Mouse (Mus musculus): ENCODE data around the gene Samd1. TPM values are rescaled to one million over a fixed set of nuclear protein-coding genes. Genes with fewer than 3 reads are reported as not detected.
A peak's percentile ranks its signal among the peaks of the same experiment; 100 is the strongest.

The Samd1 gene
- total RNA-seq (2014; fragmentation: Nextera tagmentation) (103 and 123 TPM in 2 replicates), total RNA-seq (2017) (57.4 and 79.8 TPM in 2 replicates)

GRCm38 (mm10) chr8:83997511-83998141 is at the start of gene Samd1:
Gene Samd1, plus strand, starts transcription at chr8:83997672.
- no peak for ATAC-seq (replicated peaks; ENCODE audit: low FRiP score, low TSS enrichment, poor library complexity, severe bottlenecking)

GRCm38 (mm10) chr8:83954749-83955105 is 42.7 kb upstream of the Samd1 start:
- no peak for ATAC-seq (replicated peaks; ENCODE audit: low FRiP score, low TSS enrichment, poor library complexity, severe bottlenecking)

DNA sequence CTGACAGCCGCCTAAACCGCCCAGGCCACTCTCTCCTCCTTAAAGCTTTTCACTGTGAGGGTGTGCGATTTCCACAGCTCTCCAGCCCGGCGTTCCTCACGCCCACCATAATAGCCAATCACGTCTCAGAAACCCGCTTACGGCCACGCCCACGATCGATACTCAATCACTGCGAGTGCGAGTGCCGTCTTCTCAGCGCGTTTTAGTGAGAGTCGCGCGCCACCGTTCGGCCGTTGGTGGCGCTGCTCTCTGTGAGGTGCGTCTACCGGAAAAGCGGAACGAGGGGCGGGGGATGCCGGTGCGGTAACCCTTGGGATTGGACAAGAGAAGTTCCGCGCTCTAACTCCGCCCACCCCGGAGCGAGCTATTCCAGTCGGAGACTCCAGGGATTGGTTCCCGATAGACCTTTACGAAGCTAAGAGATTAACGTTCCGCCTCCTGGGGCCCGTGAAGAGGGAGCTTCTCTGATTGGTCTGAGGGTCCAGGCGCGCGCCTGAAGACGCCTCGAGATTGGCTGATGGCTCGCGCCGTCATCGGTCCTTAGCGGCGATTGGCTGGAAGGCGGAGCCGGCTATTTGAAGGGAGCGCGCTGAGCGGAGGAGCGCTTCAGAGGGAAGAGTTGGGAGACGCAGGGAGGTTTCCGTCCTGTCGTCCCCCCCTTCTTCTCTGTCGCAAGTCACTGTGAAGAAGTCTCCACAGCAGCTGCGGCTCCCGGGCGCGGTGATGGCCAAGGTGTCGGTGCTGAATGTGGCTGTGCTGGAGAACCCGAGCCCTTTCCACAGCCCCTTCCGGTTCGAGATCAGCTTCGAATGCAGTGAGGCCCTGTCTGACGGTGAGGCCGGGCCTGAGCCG is 42.1 kb upstream of the Samd1 start, which contains the start of the genes Gm10644 and Asf1b:
TSS of gene Gm10644 (minus strand) at position 100 of the 852 bp plus-strand sequence.
TSS of gene Asf1b (plus strand) at position 402 of the 852 bp plus-strand sequence.
- peak; percentile 96 for ATAC-seq (replicated peaks; ENCODE audit: low FRiP score, low TSS enrichment, poor library complexity, severe bottlenecking)

DNA sequence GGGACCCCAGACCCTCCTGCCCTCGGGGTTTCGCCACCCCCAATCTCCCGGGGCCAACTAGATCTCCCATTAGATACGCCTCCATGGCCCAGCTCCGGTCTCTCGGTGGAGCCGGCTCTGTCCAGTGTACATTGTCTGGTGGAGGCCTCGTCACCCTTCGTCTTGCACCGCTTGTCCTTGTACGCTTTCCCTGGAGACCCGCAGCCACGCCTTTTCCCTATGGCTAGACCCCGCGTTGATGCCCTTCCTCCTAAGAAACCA is 41.6 kb upstream of the Samd1 start:
- peak; percentile 21; the same call in 1 of the 2 replicates for ATAC-seq (replicated peaks; ENCODE audit: low FRiP score, low TSS enrichment, poor library complexity, severe bottlenecking)

GRCm38 (mm10) chr8:83956789-83957188 is 40.7 kb upstream of the Samd1 start:
- peak; percentile 62 for ATAC-seq (replicated peaks; ENCODE audit: low FRiP score, low TSS enrichment, poor library complexity, severe bottlenecking)

- ATAC-seq (replicated peaks; ENCODE audit: low FRiP score, low TSS enrichment, poor library complexity, severe bottlenecking) = no peak
These were observed 33.3 kb upstream of the Samd1 start for GRCm38 (mm10) chr8:83964015-83964765.

DNA sequence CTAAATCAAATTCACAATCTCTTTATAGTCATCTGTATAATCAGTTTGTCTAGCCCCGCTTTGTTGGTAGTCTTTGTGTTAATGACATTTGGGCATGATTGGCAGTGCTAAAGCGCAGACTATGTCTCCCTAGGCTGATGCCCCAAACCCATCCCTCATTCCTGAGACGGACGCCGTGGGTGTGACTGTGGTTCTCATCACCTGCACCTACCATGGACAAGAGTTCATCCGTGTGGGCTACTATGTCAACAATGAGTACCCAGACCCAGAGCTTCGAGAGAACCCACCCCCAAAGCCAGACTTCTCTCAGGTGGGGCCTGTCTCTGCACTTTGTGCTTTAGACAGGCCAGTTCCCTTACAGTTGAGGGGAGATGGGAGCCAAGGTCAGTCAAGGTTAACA is 29.8 kb upstream of the Samd1 start:
- ATAC-seq (replicated peaks; ENCODE audit: low FRiP score, low TSS enrichment, poor library complexity, severe bottlenecking) = no peak

GRCm38 (mm10) chr8:83971121-83971520 is 26.4 kb upstream of the Samd1 start:
- ATAC-seq (replicated peaks; ENCODE audit: low FRiP score, low TSS enrichment, poor library complexity, severe bottlenecking) = no peak

GRCm38 (mm10) chr8:83971661-83972060 is 25.8 kb upstream of the Samd1 start:
- ATAC-seq (replicated peaks; ENCODE audit: low FRiP score, low TSS enrichment, poor library complexity, severe bottlenecking) = no peak

DNA sequence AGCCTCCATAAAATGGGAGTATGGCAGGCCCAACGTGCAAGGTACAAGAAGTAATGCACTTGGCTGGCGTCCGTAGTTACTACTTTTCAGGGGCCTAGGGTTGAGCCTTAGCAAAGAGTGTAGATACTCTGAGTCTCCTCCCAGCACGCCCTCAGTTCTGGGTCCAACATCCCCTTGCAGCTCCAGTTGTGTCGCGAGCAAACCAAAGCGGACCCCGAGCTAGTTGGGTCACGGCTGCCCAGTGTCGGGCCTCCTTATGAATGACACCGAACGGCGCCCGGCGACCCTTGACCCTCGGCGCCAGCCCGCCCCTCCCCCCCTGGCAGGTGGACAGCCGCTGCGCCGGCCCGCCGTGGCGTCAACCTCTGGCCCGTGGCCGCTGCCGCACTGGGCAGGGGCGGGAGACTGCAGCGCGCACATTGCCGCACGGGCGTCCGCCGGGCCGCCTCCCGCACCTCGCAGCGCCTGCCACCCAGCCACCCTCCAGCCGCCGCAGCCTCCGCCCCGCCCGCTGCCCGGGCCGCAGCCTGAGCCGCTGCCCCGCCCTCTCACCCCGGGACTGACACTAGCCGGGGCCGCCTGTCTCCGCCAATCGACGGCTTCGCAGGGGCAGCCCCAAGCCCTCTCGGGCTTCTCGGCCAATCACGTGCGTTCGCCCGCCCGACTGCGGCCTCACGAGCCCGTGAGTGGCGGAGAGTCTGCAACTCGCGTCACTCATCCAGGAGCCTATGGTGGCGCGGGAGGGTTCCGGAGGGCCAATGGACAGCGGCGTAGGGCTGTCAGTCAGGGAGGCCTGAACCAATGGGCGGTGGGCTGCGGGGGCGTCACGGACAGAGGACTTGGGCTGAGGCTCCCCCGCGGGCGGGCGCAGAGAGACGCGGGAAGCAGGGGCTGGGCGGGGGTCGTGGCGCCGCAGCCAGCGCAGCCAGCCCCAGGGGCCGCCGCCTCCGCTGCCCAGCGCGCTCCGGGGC is 25.0 kb upstream of the Samd1 start, which contains the start of gene Prkaca:
TSS of gene Prkaca (plus strand) at position 844 of the 971 bp plus-strand sequence.
- ATAC-seq (replicated peaks; ENCODE audit: low FRiP score, low TSS enrichment, poor library complexity, severe bottlenecking) = peak; percentile 98

GRCm38 (mm10) chr8:83973161-83974031 is 24.1 kb upstream of the Samd1 start:
- no peak for ATAC-seq (replicated peaks; ENCODE audit: low FRiP score, low TSS enrichment, poor library complexity, severe bottlenecking)

GRCm38 (mm10) chr8:83974521-83974920 is 23.0 kb upstream of the Samd1 start:
- ATAC-seq (replicated peaks; ENCODE audit: low FRiP score, low TSS enrichment, poor library complexity, severe bottlenecking) = no peak

DNA sequence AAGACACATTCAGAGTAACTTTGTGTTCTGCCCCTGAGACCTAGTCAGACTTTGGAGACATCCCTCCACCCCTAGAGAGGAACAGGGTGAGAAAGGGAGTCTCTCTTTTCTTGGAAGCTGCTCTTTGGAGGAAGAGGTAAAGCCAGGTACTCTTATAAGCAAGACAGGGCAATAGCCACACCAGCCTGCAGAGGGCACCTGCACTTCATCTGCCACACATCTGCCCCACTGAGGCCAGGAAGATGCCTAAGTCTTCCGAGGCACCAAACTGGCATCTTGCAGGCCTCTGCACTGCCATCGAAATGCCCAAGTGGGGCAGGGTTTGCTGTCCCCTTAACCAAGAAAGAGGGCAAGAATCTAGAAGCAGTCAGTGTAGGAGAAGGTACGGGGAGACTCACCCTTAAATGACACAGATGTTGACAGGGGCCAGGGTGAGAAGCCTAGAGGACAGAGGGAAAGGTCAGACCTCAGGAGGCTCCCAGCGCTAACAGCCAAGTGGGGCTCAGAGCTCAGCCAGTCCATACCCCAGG is 21.3 kb upstream of the Samd1 start:
- ATAC-seq (replicated peaks; ENCODE audit: low FRiP score, low TSS enrichment, poor library complexity, severe bottlenecking) = no peak

DNA sequence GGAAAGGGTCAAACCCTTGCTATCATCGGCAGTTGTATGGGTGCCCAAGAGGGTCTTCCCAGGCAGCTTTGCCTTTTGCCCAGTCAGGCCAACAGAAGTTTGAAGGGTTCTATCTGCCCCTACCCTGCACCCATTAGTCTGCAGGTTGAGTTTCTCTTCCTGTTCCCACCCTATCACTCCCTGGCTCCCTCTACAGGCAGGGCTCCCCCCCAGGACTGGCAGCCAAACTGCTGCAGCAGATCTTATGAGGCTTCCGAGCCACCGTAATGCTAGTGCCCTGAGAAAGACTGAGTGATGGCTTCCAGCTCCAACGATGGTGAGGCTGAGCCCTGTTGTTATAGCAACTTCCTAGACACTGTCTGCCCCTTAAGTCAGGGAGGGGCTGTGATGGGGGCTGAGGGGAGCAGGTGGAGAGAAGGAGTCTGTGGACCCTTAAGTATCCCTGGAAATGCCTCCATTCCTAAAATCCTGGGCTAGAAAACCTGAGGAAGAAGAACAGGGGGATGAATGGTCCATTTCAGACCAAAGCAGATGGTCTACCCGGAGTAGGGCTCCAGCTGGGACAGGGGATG is 20.6 kb upstream of the Samd1 start:
- ATAC-seq (replicated peaks; ENCODE audit: low FRiP score, low TSS enrichment, poor library complexity, severe bottlenecking) = no peak

- no peak for ATAC-seq (replicated peaks; ENCODE audit: low FRiP score, low TSS enrichment, poor library complexity, severe bottlenecking)
These were observed 19.8 kb upstream of the Samd1 start for GRCm38 (mm10) chr8:83977646-83978045.

DNA sequence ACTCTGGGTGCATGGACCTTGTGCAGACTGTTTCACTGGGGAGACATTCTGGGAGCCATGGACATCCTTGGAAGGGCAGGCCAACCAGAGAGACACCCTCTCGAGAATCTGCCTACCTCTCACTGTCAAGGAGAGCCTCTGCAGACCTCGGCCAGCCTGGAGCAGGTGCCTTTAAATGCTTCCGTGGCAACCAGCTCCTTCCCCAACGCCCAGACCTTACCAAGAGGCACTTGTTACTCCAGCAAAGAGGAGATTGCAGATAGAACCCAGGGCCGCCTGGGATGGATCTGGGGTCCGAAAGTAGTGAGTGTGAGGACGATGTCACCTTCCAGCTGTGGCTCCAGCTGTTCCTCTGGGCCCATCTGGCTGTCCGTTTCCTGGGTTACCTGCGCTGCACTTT is 19.3 kb upstream of the Samd1 start:
- ATAC-seq (replicated peaks; ENCODE audit: low FRiP score, low TSS enrichment, poor library complexity, severe bottlenecking) = no peak

DNA sequence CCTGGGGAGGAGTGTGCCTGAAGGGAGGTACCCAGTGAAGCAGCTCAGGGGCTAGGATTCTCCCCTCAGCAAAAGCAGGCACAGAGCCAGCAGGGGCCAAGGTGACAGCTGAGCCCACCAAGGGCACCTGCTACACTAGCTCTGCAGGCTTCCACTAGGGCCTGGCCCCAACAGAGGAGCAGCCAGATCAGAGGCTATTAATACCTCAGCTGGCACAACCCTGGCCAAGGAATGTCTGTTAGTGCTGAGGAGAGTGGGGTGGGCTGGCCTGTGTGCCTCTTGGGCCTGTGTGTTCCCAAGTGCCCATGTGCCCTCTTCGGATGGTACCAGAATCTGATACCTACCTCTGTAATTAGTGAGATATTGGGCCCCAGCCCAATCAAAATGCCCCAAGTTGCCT is 17.2 kb upstream of the Samd1 start:
- ATAC-seq (replicated peaks; ENCODE audit: low FRiP score, low TSS enrichment, poor library complexity, severe bottlenecking) = no peak

GRCm38 (mm10) chr8:83980845-83981244 is 16.6 kb upstream of the Samd1 start:
- no peak for ATAC-seq (replicated peaks; ENCODE audit: low FRiP score, low TSS enrichment, poor library complexity, severe bottlenecking)
